Mouse (Mus musculus) 3T3-L1 (cell line): ENCODE measurements around the gene Gm20538.

ENCODE experiments used
- DNase-seq: peaks from one replicate; pipeline ENCODE4 v3.0.0-alpha.2; 2015; ENCODE audit warnings: low read depth, low spot score

The Gm20538 gene

DNA sequence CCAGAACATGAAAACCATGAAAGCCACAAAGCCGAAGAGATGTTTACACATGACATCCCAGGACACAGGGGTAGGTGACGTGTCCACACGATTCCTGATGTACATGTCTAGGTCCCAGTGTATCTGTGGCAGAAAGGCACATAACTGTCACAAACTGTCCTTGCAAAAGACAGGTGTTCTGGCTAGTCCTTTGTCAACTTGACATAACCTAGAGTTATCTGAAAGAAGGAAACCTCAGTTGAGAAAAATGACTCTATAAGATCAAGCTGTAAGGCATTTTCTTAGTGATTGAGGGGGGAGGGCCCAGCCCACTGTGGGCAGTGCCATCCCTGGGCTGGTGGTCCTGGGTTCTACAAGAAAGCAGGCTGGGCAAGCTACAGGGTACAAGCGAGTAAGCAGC, at the start of gene Gm20538:
TSS of gene Gm20538 (minus strand) at position 101 of the 400 bp plus-strand sequence.
- DNase-seq, result no peak

DNA sequence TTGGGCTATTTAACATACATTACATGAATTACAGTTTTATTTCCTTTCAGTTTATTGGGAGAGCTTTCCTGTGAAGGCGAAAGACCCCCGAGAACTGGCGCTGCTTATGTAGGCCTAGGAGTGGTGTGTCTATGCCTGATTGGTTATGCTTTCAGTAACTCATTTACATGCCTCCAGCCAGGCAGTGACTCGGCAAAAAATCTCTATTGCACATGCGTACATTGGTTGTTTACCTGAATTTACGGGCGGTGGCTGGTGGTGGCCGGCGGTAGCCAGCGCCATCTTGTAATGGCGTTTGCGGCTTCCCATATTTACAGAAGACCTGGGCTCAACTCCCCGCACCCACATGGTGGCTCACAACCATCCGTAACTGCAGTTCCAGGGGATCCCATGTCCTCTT, 41.5 kb upstream of the Gm20538 start:
- DNase-seq, result no peak

DNA sequence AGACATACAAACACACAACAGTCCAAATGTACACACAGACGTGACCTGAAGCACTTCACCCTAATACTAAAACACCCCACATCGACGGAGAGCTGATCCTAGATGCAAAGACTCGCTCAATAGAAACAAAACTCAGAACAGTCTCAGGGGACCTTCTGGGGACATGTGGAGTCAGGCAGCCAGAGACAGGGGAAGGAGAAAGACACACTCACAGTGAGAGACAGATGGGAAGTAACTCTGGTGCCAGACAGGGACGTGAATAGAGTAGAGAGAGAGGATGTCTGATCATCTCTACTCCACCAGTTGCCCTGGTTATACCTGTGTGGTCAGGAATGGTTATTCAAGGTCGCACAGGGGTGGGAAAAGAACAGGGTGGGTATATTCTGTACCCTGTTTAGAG, 39.0 kb upstream of the Gm20538 start:
- no peak for DNase-seq

DNA sequence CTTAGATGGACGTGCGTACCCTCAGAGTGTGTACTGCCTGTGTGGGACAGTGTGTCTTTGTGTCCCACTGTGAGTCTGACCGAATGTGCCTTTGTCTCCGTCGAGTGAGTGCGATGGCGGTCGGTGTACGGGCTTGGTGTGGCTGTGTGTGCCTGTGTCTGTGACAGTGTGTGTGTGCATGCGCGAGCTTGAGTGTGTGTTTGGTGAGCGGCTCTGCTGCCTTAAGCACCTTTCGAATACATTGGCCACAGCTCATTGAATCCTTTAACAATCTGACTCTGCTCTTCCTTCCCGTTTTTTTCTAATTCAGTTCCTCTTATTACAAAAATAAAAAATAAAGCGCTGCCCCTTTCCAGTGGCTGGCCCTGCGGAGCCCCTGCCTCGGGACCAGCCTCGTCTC, 38.4 kb upstream of the Gm20538 start:
- DNase-seq, result no peak

DNA sequence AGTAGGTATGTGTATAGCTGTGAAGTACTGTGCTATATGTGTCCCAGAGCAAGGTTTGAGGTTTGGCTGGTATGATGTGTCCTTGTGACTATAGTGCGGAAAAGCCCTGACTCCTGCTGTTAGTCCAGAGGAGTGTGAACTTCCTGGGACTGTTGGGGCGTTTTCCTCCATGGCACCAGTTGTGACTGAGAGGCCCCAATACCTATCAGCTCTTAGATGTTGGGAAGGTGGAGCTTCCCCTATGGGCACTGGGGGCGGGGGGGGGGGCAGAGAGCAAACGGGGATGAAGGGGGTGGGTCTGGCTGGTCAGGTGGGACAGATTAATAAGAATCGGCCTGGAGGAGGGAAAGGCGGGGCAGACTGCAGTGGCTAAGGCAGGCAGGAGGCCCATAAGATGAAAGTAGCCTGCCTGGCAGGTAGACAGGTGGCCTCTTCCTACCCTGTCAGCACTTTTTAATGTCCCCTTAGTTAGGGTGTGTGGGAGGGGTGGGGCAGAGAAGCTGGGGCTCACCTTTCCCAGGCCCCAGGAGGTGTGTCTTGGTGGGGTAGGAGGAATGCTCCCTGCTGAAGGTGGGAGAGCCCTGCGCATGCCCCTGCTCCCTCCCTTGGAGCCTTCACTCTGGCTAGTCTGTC, 37.1 kb upstream of the Gm20538 start:
- DNase-seq, result no peak

DNA sequence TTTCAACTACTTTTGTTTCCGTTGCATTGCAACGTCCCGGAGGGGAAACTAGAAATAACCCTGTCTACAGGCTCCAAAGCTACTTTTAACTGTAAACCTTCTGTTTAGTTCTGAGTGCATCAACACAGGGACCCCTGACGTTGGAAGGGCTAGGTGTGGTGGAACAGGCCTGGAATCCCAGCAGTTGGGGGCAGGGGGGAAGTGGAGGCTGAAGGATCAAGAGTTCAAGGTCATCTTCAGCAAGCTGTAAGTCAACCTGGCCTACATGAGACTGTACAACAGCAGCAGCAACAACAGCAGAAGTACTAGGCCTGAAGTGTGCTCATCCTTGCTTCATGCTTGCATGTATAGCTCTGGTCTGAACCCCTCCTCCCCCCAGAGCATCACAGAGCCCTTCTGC, 35.4 kb upstream of the Gm20538 start:
- no peak for DNase-seq

DNA sequence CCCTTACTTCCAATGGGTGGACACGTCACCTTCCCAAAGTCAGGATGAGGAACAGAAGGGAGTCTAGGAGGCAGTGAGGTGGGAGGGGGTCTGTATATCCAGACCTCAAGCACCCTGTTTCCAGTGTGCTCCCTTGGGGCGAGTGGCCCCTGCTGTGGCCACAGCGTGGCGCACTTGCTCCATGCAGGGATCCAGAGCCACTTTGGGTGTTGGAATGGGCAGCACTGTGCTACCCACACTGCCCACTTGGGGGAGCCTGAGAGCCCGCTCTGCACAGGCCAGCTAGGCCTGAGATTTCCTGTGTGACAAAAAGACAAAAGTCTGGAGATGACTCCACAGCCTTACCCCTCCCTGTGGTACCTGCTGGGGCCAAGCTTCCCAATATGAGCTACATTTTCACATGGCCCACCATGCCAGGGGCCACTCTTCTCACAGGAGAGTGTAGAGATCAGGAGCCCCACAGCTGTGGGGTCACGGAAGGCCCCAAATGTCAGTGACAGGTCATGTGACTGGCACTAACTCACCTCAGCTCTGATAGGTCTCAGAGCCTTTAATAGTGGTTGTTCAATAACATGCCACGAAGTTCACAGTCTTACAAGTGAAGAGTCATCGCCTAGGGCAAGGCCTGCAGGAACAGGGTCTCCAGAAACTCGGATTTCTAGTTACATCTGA, 30.1 kb upstream of the Gm20538 start:
- DNase-seq, result peak; percentile 95

DNA sequence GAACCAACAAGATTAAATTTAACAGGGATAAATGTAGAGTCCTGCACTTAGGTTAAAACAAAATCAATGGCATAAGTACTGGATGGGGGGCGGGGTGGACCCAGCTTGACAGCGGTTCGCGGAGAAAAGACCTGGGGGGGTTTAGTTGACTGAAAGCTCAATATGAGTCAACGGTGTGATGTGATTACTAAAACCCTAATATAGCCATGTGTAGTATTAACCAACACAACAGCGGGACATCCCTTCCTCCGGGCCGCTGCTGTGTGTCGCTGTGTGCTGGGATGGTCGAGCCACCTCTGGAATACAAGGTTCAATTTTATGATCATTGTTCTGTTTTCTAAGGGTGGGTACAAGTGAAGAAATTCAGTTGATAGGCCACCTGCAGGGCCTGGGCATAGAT, 29.5 kb upstream of the Gm20538 start:
- DNase-seq, result no peak

DNA sequence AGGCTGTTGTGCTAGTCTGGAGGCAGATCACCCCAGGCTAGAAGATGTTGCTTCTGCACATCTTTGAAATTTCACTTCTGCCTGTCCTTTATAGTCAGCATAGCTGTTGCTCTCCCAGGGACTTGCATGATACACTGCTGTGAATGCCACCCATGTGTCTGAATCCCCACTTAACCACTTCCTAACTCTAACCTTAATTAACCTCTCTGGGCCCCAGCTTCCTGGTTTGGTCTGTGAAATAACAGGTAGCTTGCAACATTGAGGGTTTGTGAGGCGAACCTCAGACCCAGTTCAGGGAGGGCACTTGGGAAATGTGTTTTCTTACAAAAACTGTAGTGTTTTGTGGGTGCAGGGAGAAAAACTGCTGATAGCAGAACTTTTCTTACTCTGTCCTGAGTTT, 25.4 kb upstream of the Gm20538 start:
- DNase-seq, result no peak

DNA sequence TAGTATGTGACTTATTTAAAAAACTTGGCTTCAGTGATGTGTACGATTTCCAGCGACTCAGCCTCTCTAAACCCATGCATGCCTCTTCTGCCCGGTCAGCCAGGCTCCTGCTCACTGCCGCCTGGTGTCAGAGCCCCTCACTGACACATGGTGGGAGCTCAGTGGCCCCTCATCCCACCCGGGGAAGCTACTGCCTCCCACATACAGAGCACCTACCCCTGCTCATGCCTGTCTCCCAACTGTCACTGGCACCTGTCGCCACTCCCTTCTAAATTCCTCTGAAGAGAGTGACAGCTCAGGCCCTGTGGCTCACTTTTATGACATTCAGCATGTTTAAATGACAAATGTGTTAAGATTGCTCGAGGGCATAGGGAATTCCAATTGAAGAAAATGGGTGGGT, 23.6 kb upstream of the Gm20538 start:
- no peak for DNase-seq

DNA sequence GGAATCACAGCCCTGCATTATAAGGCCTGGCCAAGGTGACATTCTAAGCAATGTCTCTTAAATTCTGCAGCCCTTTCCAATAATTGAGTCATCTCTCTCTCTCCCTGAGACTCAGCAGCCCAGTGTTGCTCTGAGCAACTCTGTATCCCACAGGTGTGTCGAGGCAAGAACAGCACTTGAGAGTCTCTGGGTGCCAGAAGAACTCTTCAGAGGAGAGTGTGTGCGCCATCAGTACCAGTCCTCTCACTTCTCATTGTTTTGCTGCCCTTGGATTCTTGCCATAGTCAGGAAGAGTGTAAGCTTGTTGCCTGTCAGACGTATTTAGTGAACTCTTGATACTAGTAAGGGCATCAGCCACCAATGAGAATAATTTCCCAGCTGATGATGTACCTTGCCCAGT, 15.1 kb upstream of the Gm20538 start:
- no peak for DNase-seq

DNA sequence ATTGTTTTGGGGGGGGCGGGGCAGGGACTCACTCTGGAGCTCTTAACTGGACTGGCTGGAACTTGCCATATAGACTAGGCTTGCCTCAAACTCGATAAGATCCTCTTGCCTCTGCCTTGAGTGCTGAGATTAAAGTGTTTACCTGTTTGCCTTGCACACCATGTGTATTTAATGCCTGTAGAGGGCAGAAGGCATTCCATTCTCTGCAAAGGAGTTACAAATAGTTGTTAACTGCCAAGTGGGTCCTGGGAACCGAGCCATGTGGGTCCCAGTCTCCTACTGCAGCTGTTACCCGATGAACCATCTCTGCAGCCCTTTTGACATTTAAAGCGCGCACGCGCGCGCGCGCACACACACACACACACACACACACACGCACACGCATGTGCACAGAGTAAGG, 11.4 kb upstream of the Gm20538 start:
- no peak for DNase-seq

DNA sequence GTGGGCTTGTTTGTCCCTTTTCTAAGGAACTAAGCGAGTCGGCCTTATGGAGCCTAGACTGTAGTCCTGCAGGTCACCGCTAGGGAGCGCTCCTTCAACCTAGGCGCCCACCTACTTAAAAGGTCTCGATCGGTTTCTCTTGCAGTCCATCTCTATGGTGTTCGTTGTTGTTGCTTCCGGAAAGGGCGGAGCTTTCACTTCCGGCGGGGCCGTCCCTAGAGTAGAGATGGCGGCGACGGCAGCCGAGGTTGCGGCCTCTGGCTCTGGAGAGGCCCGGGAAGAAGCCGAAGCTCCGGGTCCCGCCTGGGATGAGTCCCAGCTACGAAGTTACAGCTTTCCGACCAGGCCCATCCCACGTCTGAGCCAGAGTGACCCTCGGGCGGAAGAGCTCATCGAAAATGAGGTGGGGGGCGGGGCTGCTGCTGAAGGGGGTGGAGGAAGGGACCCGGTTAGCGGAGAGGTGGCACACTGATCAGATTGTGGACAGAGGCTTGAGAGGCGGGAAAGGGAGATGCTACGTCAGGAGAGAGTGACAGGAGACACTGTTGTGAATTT, 10.1 kb upstream of the Gm20538 start, which contains the start of gene Hif1an:
TSS of gene Hif1an (plus strand) at position 199 of the 555 bp plus-strand sequence.
- DNase-seq, result peak; percentile 99

DNA sequence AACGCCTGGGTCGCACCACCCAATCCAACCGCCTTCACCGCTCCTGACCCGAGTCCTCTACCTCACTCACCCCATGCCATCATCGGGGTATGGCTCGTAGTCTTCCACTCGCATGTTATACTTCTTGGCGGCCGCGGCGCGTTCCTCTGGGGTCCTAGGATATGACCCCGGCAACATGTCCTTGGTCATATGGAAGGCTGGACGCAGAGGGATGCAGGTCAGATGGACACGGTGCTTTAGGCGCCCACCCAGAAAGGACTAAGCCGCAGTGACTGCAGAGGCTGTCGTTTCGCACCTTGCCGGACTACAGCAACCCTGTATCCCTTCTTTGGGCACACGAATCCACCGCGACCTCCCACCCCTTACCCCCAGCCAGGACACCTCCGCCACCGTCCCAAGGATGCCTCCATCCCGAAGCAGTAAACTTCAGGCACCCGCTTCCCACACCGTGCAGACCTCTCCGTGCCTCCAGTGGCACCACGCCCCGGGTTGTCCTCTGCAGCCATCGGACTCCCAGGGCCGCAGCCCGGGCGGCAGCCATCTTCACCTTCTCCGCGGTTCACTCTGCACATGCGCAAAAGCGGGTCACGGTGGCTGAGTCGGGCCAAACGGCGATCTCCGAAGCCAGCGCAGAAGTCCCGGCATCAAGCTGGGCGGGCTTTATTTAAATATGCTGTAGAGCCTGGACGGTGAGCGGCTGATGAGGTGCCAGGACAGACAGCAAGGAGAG, 2.4 kb upstream of the Gm20538 start, which contains the start of gene Ndufb8:
TSS of gene Ndufb8 (minus strand) at position 580 of the 730 bp plus-strand sequence.
- peak; percentile 94 for DNase-seq

DNA sequence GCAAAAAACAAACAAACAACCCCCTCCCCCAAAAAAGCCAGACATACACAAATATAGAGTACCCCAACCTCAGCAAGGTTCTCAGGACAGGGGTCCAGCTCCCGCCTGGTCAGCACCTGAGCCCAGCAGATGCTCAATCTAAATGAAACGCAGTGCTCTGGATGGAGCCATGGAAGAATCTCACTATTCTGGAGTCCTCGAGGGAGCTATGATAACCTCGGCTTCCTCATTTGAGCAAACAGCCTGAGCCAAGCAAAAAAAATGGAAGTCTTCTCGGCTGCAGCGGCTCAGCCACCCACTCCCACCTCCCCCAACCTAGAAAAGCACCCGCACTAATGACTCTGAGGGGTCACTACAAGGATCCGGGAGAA, 1.8 kb upstream of the Gm20538 start:
- peak; percentile 7 for DNase-seq

DNA sequence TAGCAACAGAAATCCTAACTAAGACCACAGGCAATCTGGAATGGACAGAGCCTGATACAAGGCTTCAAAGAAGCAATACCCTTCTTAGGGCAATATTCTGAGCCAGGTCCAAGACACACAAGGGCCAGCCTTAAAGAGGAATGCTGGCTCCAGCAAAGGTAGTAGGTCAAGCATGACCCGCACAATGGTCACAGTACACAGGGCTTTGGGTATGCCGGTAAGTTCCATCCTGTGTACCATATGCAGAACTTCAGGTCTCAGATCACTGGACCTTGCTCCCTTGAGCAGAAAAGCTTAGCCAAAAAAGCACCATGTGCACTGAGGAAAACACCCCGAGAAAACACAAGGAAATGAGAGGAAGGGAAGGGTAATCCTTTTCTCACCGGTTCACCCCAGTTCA, 655 bp upstream of the Gm20538 start:
- DNase-seq, result no peak

DNA sequence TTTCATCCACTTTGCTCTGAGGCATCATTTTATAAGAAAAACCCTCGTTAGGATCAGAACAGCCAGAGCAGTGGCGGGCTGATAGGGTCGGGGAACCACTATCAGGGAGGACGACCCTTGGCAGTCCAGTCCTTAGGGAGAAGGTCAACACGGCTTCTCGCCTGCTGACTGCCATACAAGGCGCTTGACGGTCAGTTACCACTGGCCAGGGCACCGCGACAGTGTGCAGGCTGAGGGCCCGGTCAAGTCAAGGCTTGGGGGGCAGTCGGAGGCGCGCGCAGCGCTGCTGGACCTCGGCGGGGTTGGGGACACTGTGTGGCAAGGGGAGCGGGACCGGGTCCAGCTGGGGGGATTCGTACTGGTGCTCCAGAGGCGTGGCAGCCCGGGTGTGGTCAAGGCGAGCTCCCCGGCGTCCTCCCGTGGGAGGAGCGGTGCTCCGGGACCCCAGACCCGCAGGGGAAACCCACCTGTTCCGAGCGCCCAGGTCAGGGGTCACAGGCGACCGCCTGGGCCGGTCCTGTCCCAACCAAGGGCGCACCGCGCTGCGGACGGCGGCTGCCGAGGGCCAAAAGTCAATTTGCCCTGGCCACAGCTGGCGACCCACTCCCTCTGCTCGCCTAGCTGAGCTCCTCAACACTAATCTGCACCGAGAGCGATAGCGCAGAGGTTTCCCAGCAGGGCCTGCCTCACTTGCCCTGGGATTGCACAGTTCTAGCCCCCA, 7.2 kb downstream of the Gm20538 start, which contains the start of gene Sec31b:
TSS of gene Sec31b (minus strand) at position 544 of the 721 bp plus-strand sequence.
- DNase-seq, result no peak

DNA sequence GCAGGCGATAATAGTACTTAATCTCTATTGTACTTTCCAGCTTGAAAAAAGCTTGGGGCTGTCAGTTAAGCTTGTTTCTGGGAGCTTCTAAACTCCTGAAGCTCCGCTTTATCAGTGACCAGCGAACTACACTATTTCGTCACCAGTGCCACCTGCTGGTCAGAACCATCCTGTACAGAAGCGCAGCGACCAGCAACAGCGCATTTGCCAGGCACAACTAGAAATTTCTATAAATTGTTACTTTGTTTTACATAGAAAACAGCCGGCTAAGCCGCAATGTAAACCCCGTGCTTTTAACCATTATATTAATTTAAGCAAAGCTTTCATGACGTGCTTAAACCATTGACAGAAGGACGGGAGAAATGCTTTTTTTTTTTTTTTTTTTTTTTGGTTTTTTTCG, 7.9 kb downstream of the Gm20538 start:
- peak; percentile 88 for DNase-seq

DNA sequence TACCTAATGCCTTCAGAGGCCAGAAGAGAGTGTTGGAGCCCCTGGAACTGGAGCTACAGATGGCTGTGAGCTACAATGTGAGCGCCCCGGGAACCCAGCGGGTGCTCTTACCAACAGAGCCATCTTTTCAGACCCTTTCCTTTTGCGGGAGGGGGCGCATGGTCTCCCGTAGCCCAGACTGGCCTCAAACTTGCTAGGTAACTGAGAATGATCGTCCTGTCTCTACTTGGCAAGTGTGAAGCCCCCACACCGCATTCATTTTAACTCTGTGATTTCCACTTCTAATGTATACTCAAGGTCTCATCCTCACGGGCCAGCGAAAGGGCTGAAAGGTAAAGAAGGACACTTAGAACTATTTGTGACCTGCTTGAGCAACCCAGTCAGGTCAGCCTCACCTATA, 8.3 kb downstream of the Gm20538 start:
- DNase-seq, result no peak

DNA sequence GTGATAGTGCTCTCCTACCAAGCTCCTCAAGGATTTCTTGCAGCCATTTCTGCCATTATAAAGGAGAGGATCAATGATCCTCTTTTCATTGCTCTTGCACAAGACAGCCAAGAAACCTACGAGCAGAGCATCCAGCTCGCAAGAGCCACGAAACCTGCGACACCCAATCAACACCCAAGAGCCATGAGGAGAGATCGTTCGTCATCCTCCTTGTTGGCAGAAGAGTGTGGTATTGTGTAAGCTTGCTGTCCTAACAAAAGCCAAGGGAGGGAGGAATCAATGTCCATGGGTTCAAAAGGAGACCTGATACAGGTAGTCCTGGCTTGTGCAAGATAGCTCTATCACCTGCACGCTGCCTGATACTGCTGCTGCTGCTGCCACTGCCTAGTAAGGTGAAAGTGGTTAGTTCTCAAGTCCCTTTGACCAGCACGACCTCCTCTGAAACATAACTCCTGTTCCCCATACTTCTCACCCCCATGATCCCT, 9.9 kb downstream of the Gm20538 start:
- DNase-seq, result no peak

DNA sequence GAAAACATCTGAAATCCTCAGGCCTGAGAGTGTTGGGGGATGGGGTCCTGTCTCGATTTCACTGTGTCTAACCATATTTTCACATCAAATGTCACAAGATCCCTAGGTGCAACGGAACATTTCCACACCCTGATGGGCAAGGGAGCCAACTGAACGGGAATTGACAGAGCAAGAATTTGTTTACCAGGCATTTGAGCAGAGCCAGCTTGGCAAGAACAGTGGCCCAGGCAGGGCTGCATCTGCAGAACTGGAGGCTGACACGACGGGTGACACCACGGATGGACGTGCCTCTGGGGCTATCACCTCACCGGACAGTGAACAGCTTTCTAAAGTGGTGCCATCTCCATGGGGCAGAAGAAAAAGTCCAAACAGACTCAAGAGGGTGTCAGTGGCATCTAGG, 15.2 kb downstream of the Gm20538 start:
- DNase-seq, result no peak

DNA sequence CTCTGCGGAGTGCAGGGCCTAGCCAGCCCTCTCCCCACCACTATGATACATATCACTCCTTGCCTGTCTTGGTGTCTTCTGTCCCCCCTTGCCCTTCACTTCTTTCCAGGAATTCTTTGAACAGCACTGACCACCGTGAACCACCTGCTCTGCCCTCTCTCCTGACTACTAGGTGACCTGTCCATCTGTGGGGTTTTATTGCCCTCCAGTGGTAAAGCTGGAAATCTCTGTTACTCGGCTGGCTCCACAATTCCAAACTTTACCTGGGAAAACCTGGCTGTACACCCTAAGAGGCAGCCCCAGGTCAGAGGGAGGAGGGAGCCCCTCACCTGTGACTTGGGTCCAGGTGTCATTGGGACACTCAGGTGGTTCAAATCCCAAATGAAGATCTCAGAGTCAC, 17.3 kb downstream of the Gm20538 start:
- peak; percentile 50 for DNase-seq
